Mouse (Mus musculus): ENCODE data around the gene Edil3. TPM values are rescaled to one million over a fixed set of nuclear protein-coding genes. Genes with fewer than 3 reads are reported as not detected.
A peak's percentile ranks its signal among the peaks of the same experiment; 100 is the strongest.

Edil3 gene
- polyA plus RNA-seq, 1 experiment from 2014 or later, result 7.1 TPM

- peak overlapping the region; percentile 7 for H3K4me2 ChIP-seq (replicated peaks)
- peak; percentile 34; the same call in 1 of the 2 replicates for ATAC-seq
- H3K4me1 ChIP-seq (replicated peaks), result no peaks in the 10 kb centered on the region
- H3K27ac ChIP-seq, result no peak overlapping the region
- H3K9ac ChIP-seq, result no peak overlapping the region
- no peaks in the 10 kb centered on the region for H3K36me3 ChIP-seq
- 33% methylated on average over 10 of the region's 10 CpGs for WGBS
- H3K27me3 ChIP-seq (replicated peaks), result no peaks in the 10 kb centered on the region
- no peaks in the 10 kb centered on the region for H3K9me3 ChIP-seq
- H3K4me3 ChIP-seq (replicated peaks), result no peak overlapping the region
Measured at GRCm38 (mm10) chr13:88828362-88828761, 7.1 kb downstream of the Edil3 start.

GRCm38 (mm10) chr13:88833732-88834131 lies 12.5 kb downstream of the Edil3 start:
- no peak overlapping the region for H3K9ac ChIP-seq
- H3K27me3 ChIP-seq (replicated peaks), result no peaks in the 10 kb centered on the region
- H3K4me3 ChIP-seq (replicated peaks), result no peak overlapping the region
- H3K36me3 ChIP-seq, result no peaks in the 10 kb centered on the region
- no peaks in the 10 kb centered on the region for H3K9me3 ChIP-seq
- no peak overlapping the region for H3K4me2 ChIP-seq (replicated peaks)
- ATAC-seq, result no peak
- H3K4me1 ChIP-seq (replicated peaks), result no peaks in the 10 kb centered on the region
- WGBS, result 79% methylated on average over 1 of the region's 1 CpGs
- H3K27ac ChIP-seq, result no peak overlapping the region

GRCm38 (mm10) chr13:88849739-88850138 lies 28.5 kb downstream of the Edil3 start:
- H3K4me1 ChIP-seq (replicated peaks), result no peaks in the 10 kb centered on the region

GRCm38 (mm10) chr13:88879960-88880359 lies 58.7 kb downstream of the Edil3 start:
- Histone ChIP-seq H3K4me2 (replicated peaks) (no peak overlapping the region), H3K27ac (no peak overlapping the region), H3K36me3 (no peaks in the 10 kb centered on the region), H3K27me3 (replicated peaks) (no peaks in the 10 kb centered on the region), H3K4me3 (replicated peaks) (no peak overlapping the region), H3K4me1 (replicated peaks) (no peaks in the 10 kb centered on the region), H3K9ac (no peak overlapping the region), H3K9me3 (no peaks in the 10 kb centered on the region)
- WGBS, result 66% methylated on average over 2 of the region's 2 CpGs
- ATAC-seq, result peak; percentile 49

More at GRCm38 (mm10) chr13:88849739-88850138, 28.5 kb downstream of the Edil3 start:
- Histone ChIP-seq H3K27me3 (replicated peaks) (no peaks in the 10 kb centered on the region), H3K9me3 (no peaks in the 10 kb centered on the region), H3K36me3 (no peaks in the 10 kb centered on the region), H3K9ac (no peak overlapping the region), H3K4me2 (replicated peaks) (no peak overlapping the region), H3K4me3 (replicated peaks) (no peak overlapping the region), H3K27ac (no peak overlapping the region)
- ATAC-seq, result no peak
- 55% methylated on average over 4 of the region's 4 CpGs for WGBS

GRCm38 (mm10) chr13:88890728-88891127 lies 69.5 kb downstream of the Edil3 start:
- WGBS, result 81% methylated on average over 3 of the region's 3 CpGs
- no peak overlapping the region for H3K9ac ChIP-seq
- no peak overlapping the region for H3K27ac ChIP-seq
- no peak overlapping the region for H3K4me2 ChIP-seq (replicated peaks)
- H3K27me3 ChIP-seq (replicated peaks), result no peaks in the 10 kb centered on the region
- H3K4me1 ChIP-seq (replicated peaks), result no peaks in the 10 kb centered on the region
- H3K4me3 ChIP-seq (replicated peaks), result no peak overlapping the region
- no peaks in the 10 kb centered on the region for H3K36me3 ChIP-seq
- H3K9me3 ChIP-seq, result no peaks in the 10 kb centered on the region
- no peak for ATAC-seq

GRCm38 (mm10) chr13:88900046-88900445 lies 78.8 kb downstream of the Edil3 start:
- H3K36me3 ChIP-seq, result no peaks in the 10 kb centered on the region
- no peak for ATAC-seq
- H3K27me3 ChIP-seq (replicated peaks), result no peaks in the 10 kb centered on the region
- no peak overlapping the region for H3K27ac ChIP-seq
- 84% methylated on average over 3 of the region's 3 CpGs for WGBS
- no peak overlapping the region for H3K4me2 ChIP-seq (replicated peaks)
- H3K9me3 ChIP-seq, result no peaks in the 10 kb centered on the region
- no peak overlapping the region for H3K9ac ChIP-seq
- H3K4me3 ChIP-seq (replicated peaks), result no peak overlapping the region
- no peaks in the 10 kb centered on the region for H3K4me1 ChIP-seq (replicated peaks)

GRCm38 (mm10) chr13:88907405-88907804 lies 86.1 kb downstream of the Edil3 start:
- H3K4me2 ChIP-seq (replicated peaks), result no peak overlapping the region
- H3K9ac ChIP-seq, result no peak overlapping the region
- no peak overlapping the region for H3K27ac ChIP-seq
- H3K4me3 ChIP-seq (replicated peaks), result no peak overlapping the region
- H3K4me1 ChIP-seq (replicated peaks), result no peaks in the 10 kb centered on the region
- no peaks in the 10 kb centered on the region for H3K27me3 ChIP-seq (replicated peaks)
- H3K36me3 ChIP-seq, result no peaks in the 10 kb centered on the region
- 86% methylated on average over 1 of the region's 1 CpGs for WGBS
- ATAC-seq, result no peak
- no peaks in the 10 kb centered on the region for H3K9me3 ChIP-seq

- H3K9me3 ChIP-seq, result no peaks in the 10 kb centered on the region
- no peak overlapping the region for H3K9ac ChIP-seq
- H3K27ac ChIP-seq, result no peak overlapping the region
- 31% methylated on average over 1 of the region's 1 CpGs for WGBS
- ATAC-seq, result no peak
- no peak overlapping the region for H3K4me2 ChIP-seq (replicated peaks)
- no peak overlapping the region for H3K4me3 ChIP-seq (replicated peaks)
- no peaks in the 10 kb centered on the region for H3K36me3 ChIP-seq
- no peaks in the 10 kb centered on the region for H3K4me1 ChIP-seq (replicated peaks)
- no peaks in the 10 kb centered on the region for H3K27me3 ChIP-seq (replicated peaks)
Measured at GRCm38 (mm10) chr13:88908187-88908586, 86.9 kb downstream of the Edil3 start.

GRCm38 (mm10) chr13:88916503-88916902 lies 95.2 kb downstream of the Edil3 start:
- no peak overlapping the region for H3K4me2 ChIP-seq (replicated peaks)
- ATAC-seq, result no peak
- H3K9ac ChIP-seq, result no peak overlapping the region
- 53% methylated on average over 2 of the region's 2 CpGs for WGBS
- no peak overlapping the region for H3K27ac ChIP-seq
- H3K36me3 ChIP-seq, result no peaks in the 10 kb centered on the region
- no peaks in the 10 kb centered on the region for H3K9me3 ChIP-seq
- H3K4me3 ChIP-seq (replicated peaks), result no peak overlapping the region
- H3K4me1 ChIP-seq (replicated peaks), result no peaks in the 10 kb centered on the region
- H3K27me3 ChIP-seq (replicated peaks), result no peaks in the 10 kb centered on the region

GRCm38 (mm10) chr13:88929626-88930025 lies 108.4 kb downstream of the Edil3 start:
- no peaks in the 10 kb centered on the region for H3K36me3 ChIP-seq
- H3K9me3 ChIP-seq, result no peaks in the 10 kb centered on the region
- no peaks in the 10 kb centered on the region for H3K27me3 ChIP-seq (replicated peaks)
- H3K9ac ChIP-seq, result no peak overlapping the region
- no peak for ATAC-seq
- WGBS, result 73% methylated on average over 4 of the region's 4 CpGs
- H3K4me1 ChIP-seq (replicated peaks), result no peaks in the 10 kb centered on the region
- no peak overlapping the region for H3K27ac ChIP-seq
- no peak overlapping the region for H3K4me2 ChIP-seq (replicated peaks)
- H3K4me3 ChIP-seq (replicated peaks), result no peak overlapping the region

GRCm38 (mm10) chr13:88938564-88938963 lies 117.3 kb downstream of the Edil3 start:
- WGBS, result 50% methylated on average over 2 of the region's 2 CpGs
- Histone ChIP-seq H3K4me2 (replicated peaks) (no peak overlapping the region), H3K4me3 (replicated peaks) (no peak overlapping the region), H3K36me3 (no peaks in the 10 kb centered on the region), H3K4me1 (replicated peaks) (no peaks in the 10 kb centered on the region), H3K9me3 (no peaks in the 10 kb centered on the region), H3K27ac (no peak overlapping the region), H3K9ac (no peak overlapping the region), H3K27me3 (replicated peaks) (no peaks in the 10 kb centered on the region)
- no peak for ATAC-seq

GRCm38 (mm10) chr13:88972355-88972754 lies 151.1 kb downstream of the Edil3 start:
- Histone ChIP-seq H3K4me2 (replicated peaks) (no peak overlapping the region), H3K27ac (no peak overlapping the region), H3K9me3 (no peaks in the 10 kb centered on the region), H3K4me1 (replicated peaks) (no peaks in the 10 kb centered on the region), H3K9ac (no peak overlapping the region), H3K36me3 (no peaks in the 10 kb centered on the region), H3K27me3 (replicated peaks) (no peaks in the 10 kb centered on the region), H3K4me3 (replicated peaks) (no peak overlapping the region)
- ATAC-seq, result no peak
- 60% methylated on average over 4 of the region's 4 CpGs for WGBS

GRCm38 (mm10) chr13:89007696-89008427 lies 186.6 kb downstream of the Edil3 start:
- Histone ChIP-seq H3K4me2 (replicated peaks) (no peak overlapping the region), H3K4me1 (replicated peaks) (no peaks in the 10 kb centered on the region), H3K9me3 (no peaks in the 10 kb centered on the region), H3K27me3 (replicated peaks) (no peaks in the 10 kb centered on the region), H3K4me3 (replicated peaks) (no peak overlapping the region), H3K27ac (no peak overlapping the region), H3K36me3 (no peaks in the 10 kb centered on the region), H3K9ac (no peak overlapping the region)
- WGBS, result 77% methylated on average over 4 of the region's 4 CpGs
- no peak for ATAC-seq
